Mouse (Mus musculus) erythroblast, embryonic 14.5 days (primary cell): ENCODE results near the gene Rab36.

Source experiments
- GATA1 ChIP-seq: IDR thresholded peaks from 2 replicates; pipeline ENCODE4 v1.6.1; 2012; ENCODE audit warnings: low read length, inconsistent platforms, mixed read lengths
- TAL1 ChIP-seq: IDR thresholded peaks from 3 replicates; pipeline ENCODE4 v1.6.1; 2012; ENCODE audit warnings: low read length, inconsistent platforms, mixed read lengths

- TF ChIP-seq TAL1: no peak
- no peak for TF ChIP-seq GATA1
These were observed 56.6 kb downstream of the Rab36 start for GRCm38 (mm10) chr10:75093252-75093987.
